Mouse (Mus musculus): Measurements from ENCODE around the gene Gpd2. TPM values are rescaled to one million over a fixed set of nuclear protein-coding genes. Genes with fewer than 3 reads are reported as not detected.

Gene Gpd2
- polyA plus RNA-seq, 1 experiment from 2014 or later, result 20.3 TPM

- ATAC-seq, result no peak
- Histone ChIP-seq H3K4me3 (no peak overlapping the region), H3K36me3 (ENCODE audit: poor library complexity, severe bottlenecking) (no peaks in the 10 kb centered on the region), H3K9me3 (replicated peaks) (no peaks in the 10 kb centered on the region), H3K27me3 (no peaks in the 10 kb centered on the region), H3K27ac (no peak overlapping the region), H3K4me1 (no peaks in the 10 kb centered on the region), H3K9ac (no peak overlapping the region), H3K4me2 (no peak overlapping the region)
- WGBS, result 36% methylated on average over 3 of the region's 3 CpGs
These were observed 80.9 kb downstream of the Gpd2 start for GRCm38 (mm10) chr2:57318336-57318735.

- no peaks in the 10 kb centered on the region for H3K4me1 ChIP-seq
- no peaks in the 10 kb centered on the region for H3K9me3 ChIP-seq (replicated peaks)
- WGBS, result 91% methylated on average over 8 of the region's 8 CpGs
- no peak overlapping the region for H3K9ac ChIP-seq
- H3K27me3 ChIP-seq, result no peaks in the 10 kb centered on the region
- no peak overlapping the region for H3K27ac ChIP-seq
- ATAC-seq, result no peak
- no peak overlapping the region for H3K4me2 ChIP-seq
- no peak overlapping the region for H3K4me3 ChIP-seq
- no peaks in the 10 kb centered on the region for H3K36me3 ChIP-seq (ENCODE audit: poor library complexity, severe bottlenecking)
These were observed 88.7 kb downstream of the Gpd2 start for GRCm38 (mm10) chr2:57326091-57326490.

- H3K36me3 ChIP-seq (ENCODE audit: poor library complexity, severe bottlenecking), result no peaks in the 10 kb centered on the region
- H3K4me1 ChIP-seq, result peaks cover 7% of the 10 kb centered on the region; the same call in 1 of the 2 replicates
- WGBS, result 82% methylated on average over 7 of the region's 7 CpGs
- no peak overlapping the region for H3K4me3 ChIP-seq
- H3K27me3 ChIP-seq, result no peaks in the 10 kb centered on the region
- H3K9me3 ChIP-seq (replicated peaks), result no peaks in the 10 kb centered on the region
- no peak overlapping the region for H3K4me2 ChIP-seq
- H3K9ac ChIP-seq, result no peak overlapping the region
- no peak overlapping the region for H3K27ac ChIP-seq
- no peak for ATAC-seq
These were observed 91.9 kb downstream of the Gpd2 start for GRCm38 (mm10) chr2:57329327-57329726.

GRCm38 (mm10) chr2:57330812-57331211, 93.4 kb downstream of the Gpd2 start:
- no peaks in the 10 kb centered on the region for H3K36me3 ChIP-seq (ENCODE audit: poor library complexity, severe bottlenecking)
- no peaks in the 10 kb centered on the region for H3K9me3 ChIP-seq (replicated peaks)
- no peak for ATAC-seq
- peaks cover 11% of the 10 kb centered on the region; the same call in 1 of the 2 replicates for H3K4me1 ChIP-seq
- H3K9ac ChIP-seq, result no peak overlapping the region
- no peak overlapping the region for H3K27ac ChIP-seq
- H3K27me3 ChIP-seq, result no peaks in the 10 kb centered on the region
- H3K4me3 ChIP-seq, result no peak overlapping the region
- H3K4me2 ChIP-seq, result no peak overlapping the region
- 63% methylated on average over 3 of the region's 3 CpGs for WGBS

- ATAC-seq, result no peak
- Histone ChIP-seq H3K4me3 (no peak overlapping the region), H3K27ac (no peak overlapping the region), H3K9ac (no peak overlapping the region), H3K36me3 (ENCODE audit: poor library complexity, severe bottlenecking) (no peaks in the 10 kb centered on the region), H3K4me1 (peaks cover 11% of the 10 kb centered on the region; the same call in 1 of the 2 replicates), H3K9me3 (replicated peaks) (no peaks in the 10 kb centered on the region), H3K27me3 (no peaks in the 10 kb centered on the region), H3K4me2 (no peak overlapping the region)
- 81% methylated on average over 8 of the region's 8 CpGs for WGBS
These were observed 93.8 kb downstream of the Gpd2 start for GRCm38 (mm10) chr2:57331266-57331665.

GRCm38 (mm10) chr2:57333481-57333880, 96.0 kb downstream of the Gpd2 start:
- no peak for ATAC-seq
- H3K36me3 ChIP-seq (ENCODE audit: poor library complexity, severe bottlenecking), result no peaks in the 10 kb centered on the region
- no peak overlapping the region for H3K4me2 ChIP-seq
- peaks cover 11% of the 10 kb centered on the region; the same call in 1 of the 2 replicates for H3K4me1 ChIP-seq
- H3K4me3 ChIP-seq, result no peak overlapping the region
- no peaks in the 10 kb centered on the region for H3K9me3 ChIP-seq (replicated peaks)
- no peaks in the 10 kb centered on the region for H3K27me3 ChIP-seq
- H3K9ac ChIP-seq, result no peak overlapping the region
- no peak overlapping the region for H3K27ac ChIP-seq
- 30% methylated on average over 6 of the region's 6 CpGs for WGBS

GRCm38 (mm10) chr2:57335397-57335796, 98.0 kb downstream of the Gpd2 start:
- no peak overlapping the region for H3K4me2 ChIP-seq

GRCm38 (mm10) chr2:57338779-57339178, 101.3 kb downstream of the Gpd2 start:
- ATAC-seq, result peak; percentile 58
- Histone ChIP-seq H3K9me3 (replicated peaks) (no peaks in the 10 kb centered on the region), H3K27ac (no peak overlapping the region), H3K27me3 (no peaks in the 10 kb centered on the region), H3K4me1 (peaks cover 20% of the 10 kb centered on the region), H3K36me3 (ENCODE audit: poor library complexity, severe bottlenecking) (no peaks in the 10 kb centered on the region), H3K9ac (no peak overlapping the region), H3K4me2 (no peak overlapping the region), H3K4me3 (no peak overlapping the region)
- 84% methylated on average over 16 of the region's 16 CpGs for WGBS

More at GRCm38 (mm10) chr2:57335397-57335796, 98.0 kb downstream of the Gpd2 start:
- Histone ChIP-seq H3K4me1 (peaks cover 23% of the 10 kb centered on the region), H3K27ac (no peak overlapping the region), H3K9me3 (replicated peaks) (no peaks in the 10 kb centered on the region), H3K27me3 (no peaks in the 10 kb centered on the region), H3K4me3 (no peak overlapping the region), H3K9ac (no peak overlapping the region), H3K36me3 (ENCODE audit: poor library complexity, severe bottlenecking) (no peaks in the 10 kb centered on the region)
- 91% methylated on average over 15 of the region's 15 CpGs for WGBS
- no peak for ATAC-seq

- Histone ChIP-seq H3K27me3 (no peaks in the 10 kb centered on the region), H3K36me3 (ENCODE audit: poor library complexity, severe bottlenecking) (no peaks in the 10 kb centered on the region), H3K4me3 (no peak overlapping the region), H3K4me1 (peaks cover 12% of the 10 kb centered on the region), H3K9me3 (replicated peaks) (no peaks in the 10 kb centered on the region), H3K4me2 (no peak overlapping the region), H3K27ac (no peak overlapping the region), H3K9ac (no peak overlapping the region)
- 72% methylated on average over 1 of the region's 1 CpGs for WGBS
- no peak for ATAC-seq
These were observed 105.5 kb downstream of the Gpd2 start for GRCm38 (mm10) chr2:57342910-57343309.

GRCm38 (mm10) chr2:57350615-57351014, 113.2 kb downstream of the Gpd2 start:
- no peaks in the 10 kb centered on the region for H3K36me3 ChIP-seq (ENCODE audit: poor library complexity, severe bottlenecking)
- no peaks in the 10 kb centered on the region for H3K27me3 ChIP-seq
- 0 out of 2 replicates have a peak overlapping the region, but pooled peaks have one; percentile 15 for H3K4me2 ChIP-seq
- H3K27ac ChIP-seq, result no peak overlapping the region
- no peak overlapping the region for H3K4me3 ChIP-seq
- 45% methylated on average over 9 of the region's 9 CpGs for WGBS
- ATAC-seq, result peak; percentile 67; the same call in 1 of the 2 replicates
- H3K9me3 ChIP-seq (replicated peaks), result no peaks in the 10 kb centered on the region
- H3K9ac ChIP-seq, result no peak overlapping the region
- H3K4me1 ChIP-seq, result peaks cover 14% of the 10 kb centered on the region; the same call in 1 of the 2 replicates

- no peak for ATAC-seq
- Histone ChIP-seq H3K9me3 (replicated peaks) (no peaks in the 10 kb centered on the region), H3K4me1 (peaks cover 14% of the 10 kb centered on the region; the same call in 1 of the 2 replicates), H3K36me3 (ENCODE audit: poor library complexity, severe bottlenecking) (peaks cover 5% of the 10 kb centered on the region; the same call in 1 of the 2 replicates), H3K4me2 (no peak overlapping the region), H3K4me3 (no peak overlapping the region), H3K27ac (no peak overlapping the region), H3K9ac (no peak overlapping the region), H3K27me3 (no peaks in the 10 kb centered on the region)
- 92% methylated on average over 9 of the region's 9 CpGs for WGBS
These were observed 116.4 kb downstream of the Gpd2 start for GRCm38 (mm10) chr2:57353722-57354432.

- Histone ChIP-seq H3K27me3 (no peaks in the 10 kb centered on the region), H3K27ac (no peak overlapping the region), H3K9me3 (replicated peaks) (no peaks in the 10 kb centered on the region), H3K4me3 (no peak overlapping the region), H3K4me1 (peaks cover 14% of the 10 kb centered on the region; the same call in 1 of the 2 replicates), H3K9ac (no peak overlapping the region), H3K4me2 (no peak overlapping the region), H3K36me3 (ENCODE audit: poor library complexity, severe bottlenecking) (peaks cover 5% of the 10 kb centered on the region; the same call in 1 of the 2 replicates)
- 84% methylated on average over 3 of the region's 3 CpGs for WGBS
- ATAC-seq, result no peak
These were observed 117.4 kb downstream of the Gpd2 start for GRCm38 (mm10) chr2:57354848-57355247.
